Mouse (Mus musculus): ENCODE measurements around the gene Tbc1d9b. TPM values are rescaled to one million over a fixed set of nuclear protein-coding genes. Genes with fewer than 3 reads are reported as not detected.

Tbc1d9b gene
- polyA plus RNA-seq, 1 experiment from 2014 or later: 30.2 TPM

DNA sequence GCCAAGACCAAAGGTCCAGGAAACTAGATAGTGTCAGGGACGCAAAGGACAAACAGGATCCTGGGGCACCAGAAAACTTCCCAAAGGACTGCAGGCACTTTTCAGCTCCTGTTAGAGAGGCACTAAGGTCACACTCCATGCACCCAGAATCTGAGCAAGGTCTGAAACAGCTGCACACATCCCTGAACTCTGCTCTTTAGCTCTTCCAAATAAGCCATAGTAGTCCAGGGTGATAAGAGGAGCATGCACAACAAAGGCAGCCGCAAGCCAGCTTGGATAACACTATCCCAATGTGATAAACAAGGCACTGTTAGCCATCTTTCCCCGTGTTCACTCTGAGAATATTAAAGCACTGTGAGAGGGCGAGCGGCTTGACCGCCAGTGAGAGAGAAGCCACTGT, 27.2 kb upstream of the Tbc1d9b start:
- no peak overlapping the region for H3K4me2 ChIP-seq
- H3K4me3 ChIP-seq: no peak overlapping the region
- no peaks in the 10 kb centered on the region for H3K4me1 ChIP-seq
- no peak for ATAC-seq
- peaks cover 59% of the 10 kb centered on the region for H3K36me3 ChIP-seq (ENCODE audit: poor library complexity, severe bottlenecking)
- H3K9ac ChIP-seq: no peak overlapping the region
- no peak overlapping the region for H3K27ac ChIP-seq
- H3K27me3 ChIP-seq: no peaks in the 10 kb centered on the region
- no peaks in the 10 kb centered on the region for H3K9me3 ChIP-seq (replicated peaks)
- 92% methylated on average over 6 of the region's 6 CpGs for WGBS

DNA sequence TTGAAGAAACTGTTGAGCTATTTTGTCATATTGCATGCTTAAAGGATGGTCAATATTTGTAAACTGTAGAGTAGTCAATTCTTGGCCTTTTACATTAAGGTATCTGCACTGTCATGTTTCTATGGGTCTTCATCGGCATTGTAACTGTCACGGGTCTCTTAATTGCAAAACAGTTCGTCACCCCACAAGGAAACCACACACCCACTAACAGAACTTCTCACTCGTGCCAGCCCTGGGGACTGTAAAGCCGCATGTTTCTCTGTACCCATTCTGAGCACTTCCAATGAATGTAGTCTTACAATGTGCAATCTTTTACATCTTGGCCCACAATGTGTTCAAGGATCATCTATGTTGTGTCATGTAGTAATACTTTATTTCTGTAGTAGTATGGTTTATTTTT, 26.0 kb upstream of the Tbc1d9b start:
- Histone ChIP-seq H3K9ac (no peak overlapping the region), H3K4me3 (no peak overlapping the region), H3K27me3 (no peaks in the 10 kb centered on the region), H3K36me3 (ENCODE audit: poor library complexity, severe bottlenecking) (peaks cover 53% of the 10 kb centered on the region), H3K4me1 (no peaks in the 10 kb centered on the region), H3K27ac (no peak overlapping the region), H3K4me2 (no peak overlapping the region), H3K9me3 (replicated peaks) (no peaks in the 10 kb centered on the region)
- 93% methylated on average over 5 of the region's 5 CpGs for WGBS
- no peak for ATAC-seq

DNA sequence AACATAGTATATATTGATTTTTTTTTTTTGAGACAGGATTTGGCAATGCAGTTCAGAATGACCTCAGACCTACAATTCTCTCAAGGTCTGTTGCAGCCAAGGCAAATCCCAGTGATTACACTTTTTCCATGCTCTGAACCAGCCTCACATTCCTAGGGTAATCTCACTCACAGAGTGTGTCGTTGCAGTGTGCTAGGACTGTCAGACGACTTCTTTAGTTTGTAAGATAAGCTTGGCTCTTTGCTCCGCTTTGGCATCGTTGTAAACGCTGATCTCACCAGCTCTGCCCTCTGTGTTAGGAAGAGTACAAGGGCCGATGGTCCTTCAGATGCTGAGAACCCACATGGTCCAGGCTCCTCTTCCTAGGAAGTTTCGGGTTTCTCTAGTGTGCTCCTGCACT, 25.2 kb upstream of the Tbc1d9b start:
- Histone ChIP-seq H3K4me3 (no peak overlapping the region), H3K4me2 (no peak overlapping the region), H3K36me3 (ENCODE audit: poor library complexity, severe bottlenecking) (peaks cover 51% of the 10 kb centered on the region), H3K27me3 (no peaks in the 10 kb centered on the region), H3K27ac (no peak overlapping the region), H3K9me3 (replicated peaks) (no peaks in the 10 kb centered on the region), H3K4me1 (no peaks in the 10 kb centered on the region), H3K9ac (no peak overlapping the region)
- ATAC-seq: no peak
- 90% methylated on average over 7 of the region's 7 CpGs for WGBS

DNA sequence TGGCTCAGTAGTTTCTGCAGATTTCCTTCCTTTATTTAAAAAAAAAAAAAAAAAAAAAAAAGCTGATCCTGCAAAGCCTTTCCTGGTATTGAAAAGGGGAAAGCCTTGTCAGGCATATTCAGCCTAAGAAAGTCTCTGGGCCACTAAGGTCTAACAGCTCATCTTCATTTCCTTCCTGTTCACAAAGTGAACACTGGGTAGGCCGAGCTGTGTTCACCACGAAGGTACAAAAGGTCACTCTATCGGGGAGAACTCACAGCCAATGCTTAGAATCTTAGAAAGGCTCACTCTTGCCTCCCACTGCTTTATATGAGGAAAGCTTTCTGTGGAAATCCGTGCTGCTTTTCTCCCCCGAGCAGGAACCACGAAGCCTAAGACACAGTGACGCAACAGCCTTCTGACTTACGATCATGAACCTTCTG, 22.4 kb upstream of the Tbc1d9b start:
- H3K36me3 ChIP-seq (ENCODE audit: poor library complexity, severe bottlenecking): peaks cover 36% of the 10 kb centered on the region
- ATAC-seq: no peak
- H3K27ac ChIP-seq: no peak overlapping the region
- H3K4me2 ChIP-seq: no peak overlapping the region
- no peaks in the 10 kb centered on the region for H3K27me3 ChIP-seq
- WGBS: 86% methylated on average over 8 of the region's 8 CpGs
- H3K9ac ChIP-seq: no peak overlapping the region
- no peak overlapping the region for H3K4me3 ChIP-seq
- H3K9me3 ChIP-seq (replicated peaks): no peaks in the 10 kb centered on the region
- no peaks in the 10 kb centered on the region for H3K4me1 ChIP-seq

DNA sequence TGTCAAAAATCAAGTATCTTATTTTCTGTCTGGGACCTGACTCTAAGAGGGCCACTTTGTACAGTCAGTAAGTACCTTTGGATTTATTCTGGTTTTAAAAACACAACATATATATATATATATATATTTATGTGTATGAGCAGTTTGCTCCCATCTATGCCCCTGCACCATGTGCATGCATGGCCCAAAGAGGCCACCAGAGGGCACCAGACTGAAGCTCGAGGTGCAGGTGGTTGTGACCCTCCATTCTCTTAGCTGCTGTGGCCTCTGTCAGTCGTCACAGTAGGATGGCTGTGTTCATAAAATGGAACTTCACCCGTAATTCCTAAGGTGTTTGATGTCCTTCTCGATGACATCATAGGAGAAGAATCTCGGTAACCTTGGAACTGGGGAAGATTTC, 16.9 kb upstream of the Tbc1d9b start:
- no peaks in the 10 kb centered on the region for H3K9me3 ChIP-seq (replicated peaks)
- H3K27ac ChIP-seq: no peak overlapping the region
- peak; percentile 68; the same call in 1 of the 2 replicates for ATAC-seq
- WGBS: 17% methylated on average over 5 of the region's 5 CpGs
- H3K4me1 ChIP-seq: no peaks in the 10 kb centered on the region
- no peaks in the 10 kb centered on the region for H3K27me3 ChIP-seq
- H3K9ac ChIP-seq: no peak overlapping the region
- H3K36me3 ChIP-seq (ENCODE audit: poor library complexity, severe bottlenecking): peaks cover 29% of the 10 kb centered on the region
- no peak overlapping the region for H3K4me3 ChIP-seq
- no peak overlapping the region for H3K4me2 ChIP-seq

DNA sequence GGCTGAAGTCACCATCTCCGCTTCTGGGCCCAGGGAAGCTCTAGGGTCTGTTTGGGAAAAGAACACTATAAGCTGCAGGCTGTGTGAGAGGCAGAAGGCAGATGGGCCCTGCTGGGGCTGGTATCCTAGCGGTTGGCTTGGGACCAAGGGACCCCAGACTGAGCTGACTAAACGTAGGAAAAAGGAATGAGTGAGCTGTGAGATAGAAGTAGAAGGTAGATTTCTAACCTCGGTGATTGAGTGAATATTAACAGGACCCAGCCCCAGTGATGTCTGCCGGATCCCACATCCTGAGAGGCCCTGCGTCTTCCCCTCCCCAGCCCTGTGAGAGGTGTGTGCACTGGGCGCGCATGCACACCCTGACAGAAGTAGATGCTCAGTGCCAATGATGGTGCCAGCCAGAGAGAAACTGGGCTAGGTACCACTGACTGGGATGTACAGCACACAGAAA, 8.5 kb upstream of the Tbc1d9b start:
- Histone ChIP-seq H3K27ac (no peak overlapping the region; the same call in 1 of the 2 replicates), H3K4me1 (no peaks in the 10 kb centered on the region), H3K9ac (no peak overlapping the region), H3K4me3 (no peak overlapping the region), H3K9me3 (replicated peaks) (no peaks in the 10 kb centered on the region), H3K27me3 (no peaks in the 10 kb centered on the region), H3K36me3 (ENCODE audit: poor library complexity, severe bottlenecking) (peaks cover 33% of the 10 kb centered on the region), H3K4me2 (no peak overlapping the region)
- peak; percentile 41; the same call in 1 of the 2 replicates for ATAC-seq
- WGBS: 92% methylated on average over 8 of the region's 8 CpGs

DNA sequence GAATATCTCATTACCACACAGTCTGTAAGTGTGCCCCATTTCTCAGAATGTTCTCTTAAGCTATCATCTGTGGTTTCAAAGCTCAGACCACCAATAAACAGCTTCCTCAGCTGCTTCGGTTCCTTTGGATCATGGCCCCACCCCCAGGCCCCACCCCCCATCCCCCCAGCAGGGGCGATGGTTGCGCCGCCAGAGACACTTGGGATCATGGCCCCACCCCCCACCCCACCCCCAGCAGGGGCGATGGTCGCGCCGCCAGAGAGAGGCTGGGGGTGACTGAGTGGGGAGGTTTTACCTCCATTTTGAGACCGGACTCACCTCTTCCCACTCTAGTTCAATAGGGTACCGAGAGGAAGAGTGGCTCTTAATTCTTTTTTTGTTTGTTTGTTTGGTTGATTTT, 3.4 kb upstream of the Tbc1d9b start:
- Histone ChIP-seq H3K9ac (no peak overlapping the region), H3K4me1 (peaks cover 10% of the 10 kb centered on the region), H3K9me3 (replicated peaks) (no peaks in the 10 kb centered on the region), H3K4me3 (no peak overlapping the region), H3K27ac (no peak overlapping the region), H3K4me2 (peak overlapping the region; percentile 20), H3K36me3 (ENCODE audit: poor library complexity, severe bottlenecking) (no peaks in the 10 kb centered on the region), H3K27me3 (no peaks in the 10 kb centered on the region)
- no peak for ATAC-seq
- 4% methylated on average over 10 of the region's 10 CpGs for whole genome bisulfite sequencing

DNA sequence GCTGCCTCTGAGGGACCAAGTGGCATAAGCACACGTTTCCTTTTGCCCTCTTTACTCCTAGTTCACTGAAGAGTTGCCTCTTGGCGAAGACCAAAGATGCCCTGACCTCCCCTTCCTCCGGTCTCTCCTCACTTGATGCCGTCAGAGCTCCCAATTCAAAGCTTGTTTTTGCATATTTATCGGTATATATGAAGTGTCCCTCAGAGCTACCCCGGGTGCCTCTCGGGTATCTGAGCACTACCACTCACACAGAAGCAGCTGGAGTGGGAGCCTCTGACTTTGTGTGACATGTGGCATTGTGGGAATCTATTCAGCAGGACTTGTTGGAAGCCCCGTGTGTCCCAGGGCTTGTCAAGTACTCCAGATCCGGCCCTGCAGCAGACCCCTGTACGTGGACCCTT, 605 bp downstream of the Tbc1d9b start:
- WGBS: 15% methylated on average over 10 of the region's 10 CpGs
- Histone ChIP-seq H3K4me2 (peak overlapping the region; percentile 88), H3K9ac (peak overlapping the region; percentile 99), H3K27me3 (no peaks in the 10 kb centered on the region), H3K36me3 (ENCODE audit: poor library complexity, severe bottlenecking) (peaks cover 15% of the 10 kb centered on the region), H3K4me3 (peak overlapping the region; percentile 89), H3K27ac (no peak overlapping the region), H3K9me3 (replicated peaks) (no peaks in the 10 kb centered on the region), H3K4me1 (peaks cover 10% of the 10 kb centered on the region)
- peak; percentile 27 for ATAC-seq

DNA sequence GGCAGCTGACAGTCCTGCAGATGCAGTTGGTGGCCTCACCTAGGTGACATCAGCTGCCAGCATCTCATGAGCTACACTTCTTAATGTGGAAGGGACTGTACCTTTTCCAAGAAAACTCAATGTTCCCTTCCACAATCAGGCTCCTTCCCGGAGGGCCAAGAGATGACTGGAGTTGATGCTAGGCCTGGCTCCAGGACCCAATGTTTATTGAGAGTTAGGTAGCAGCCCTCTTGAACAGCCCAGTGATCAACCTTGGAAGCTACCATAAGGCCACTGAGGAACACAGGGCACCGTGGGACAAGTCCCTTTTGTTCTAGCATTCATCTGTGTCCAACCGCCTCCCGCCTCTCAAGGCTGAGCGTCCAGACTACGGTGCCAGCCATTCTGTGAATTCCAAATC, 1.1 kb downstream of the Tbc1d9b start:
- peaks cover 19% of the 10 kb centered on the region for H3K36me3 ChIP-seq (ENCODE audit: poor library complexity, severe bottlenecking)
- no peak overlapping the region for H3K27ac ChIP-seq
- peaks cover 10% of the 10 kb centered on the region for H3K4me1 ChIP-seq
- 90% methylated on average over 6 of the region's 6 CpGs for WGBS
- H3K27me3 ChIP-seq: no peaks in the 10 kb centered on the region
- H3K4me3 ChIP-seq: peak overlapping the region; percentile 89
- H3K4me2 ChIP-seq: peak overlapping the region; percentile 88
- H3K9me3 ChIP-seq (replicated peaks): no peaks in the 10 kb centered on the region
- peak overlapping the region; percentile 99 for H3K9ac ChIP-seq
- no peak for ATAC-seq

DNA sequence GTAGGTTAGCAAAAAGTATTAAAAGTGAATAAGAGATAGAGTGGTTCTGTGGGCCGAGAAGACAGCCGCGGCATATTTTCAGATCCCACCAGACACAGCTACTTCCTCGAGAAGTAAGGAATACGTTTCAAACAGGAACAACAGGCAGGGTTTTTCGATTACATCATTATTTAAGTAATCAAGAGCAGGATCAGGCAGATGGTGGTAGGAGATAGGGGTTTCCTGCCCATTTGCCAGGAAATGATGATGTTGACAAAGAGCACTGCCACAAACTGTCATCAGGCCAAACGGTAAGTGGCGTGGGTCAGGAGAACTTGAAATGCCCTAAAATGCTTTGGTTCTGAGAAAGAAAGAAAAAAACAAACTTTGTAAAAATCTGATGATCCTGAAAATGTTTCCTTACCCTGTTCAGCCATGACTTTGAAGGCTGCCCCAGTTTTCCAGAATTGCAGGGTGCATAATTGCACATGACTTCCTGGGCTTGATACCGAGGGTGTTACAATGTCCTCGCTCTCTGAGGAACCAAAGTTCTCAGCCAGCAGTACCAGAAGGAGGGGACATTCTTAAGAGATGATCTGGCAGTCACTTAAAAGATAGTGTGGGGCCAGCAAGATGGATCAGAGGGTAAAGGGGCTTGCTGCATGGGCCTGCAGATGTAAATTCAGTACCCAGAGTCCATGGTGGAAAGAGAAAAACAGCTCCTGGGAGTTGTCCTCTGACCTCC, 3.1 kb downstream of the Tbc1d9b start:
- no peak overlapping the region for H3K4me3 ChIP-seq
- no peaks in the 10 kb centered on the region for H3K9me3 ChIP-seq (replicated peaks)
- H3K4me1 ChIP-seq: peaks cover 10% of the 10 kb centered on the region
- ATAC-seq: no peak
- no peak overlapping the region for H3K9ac ChIP-seq
- no peaks in the 10 kb centered on the region for H3K27me3 ChIP-seq
- 88% methylated on average over 10 of the region's 10 CpGs for WGBS
- no peak overlapping the region for H3K4me2 ChIP-seq
- H3K27ac ChIP-seq: no peak overlapping the region
- H3K36me3 ChIP-seq (ENCODE audit: poor library complexity, severe bottlenecking): peaks cover 36% of the 10 kb centered on the region

DNA sequence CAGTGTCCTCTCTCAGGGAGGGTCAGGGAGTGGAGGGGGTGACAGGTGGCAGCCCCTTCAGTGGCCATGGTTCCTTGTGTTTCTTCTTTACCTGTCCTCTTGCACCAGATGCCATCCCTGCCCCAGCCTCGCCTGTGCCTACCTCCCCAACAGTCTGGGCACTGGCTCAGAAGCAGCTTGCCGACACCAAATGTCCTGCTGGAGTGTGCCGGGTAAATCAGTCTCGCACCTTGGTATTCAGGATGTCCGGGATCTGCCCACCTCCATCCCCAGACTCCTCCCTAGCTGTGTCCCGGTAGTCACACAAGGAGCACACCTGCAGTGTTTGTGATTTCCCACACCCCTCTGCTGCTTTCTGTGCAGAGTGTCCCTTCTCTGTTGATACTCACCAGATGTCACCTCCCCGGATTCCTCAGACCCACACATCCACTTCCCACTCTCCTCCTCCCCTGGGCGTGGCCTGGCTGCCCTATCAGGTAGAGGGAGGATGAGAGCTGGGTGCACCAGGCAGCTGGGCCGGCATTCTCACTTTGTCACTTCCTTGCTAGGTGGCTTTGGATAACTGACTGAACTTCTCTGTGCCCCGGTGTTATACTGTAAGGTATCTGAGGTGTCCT, 7.1 kb downstream of the Tbc1d9b start:
- Histone ChIP-seq H3K9me3 (replicated peaks) (no peaks in the 10 kb centered on the region), H3K27me3 (no peaks in the 10 kb centered on the region), H3K4me3 (no peak overlapping the region), H3K27ac (no peak overlapping the region), H3K4me1 (no peaks in the 10 kb centered on the region), H3K9ac (no peak overlapping the region), H3K36me3 (ENCODE audit: poor library complexity, severe bottlenecking) (peaks cover 76% of the 10 kb centered on the region), H3K4me2 (no peak overlapping the region)
- ATAC-seq: no peak
- 79% methylated on average over 10 of the region's 10 CpGs for WGBS

DNA sequence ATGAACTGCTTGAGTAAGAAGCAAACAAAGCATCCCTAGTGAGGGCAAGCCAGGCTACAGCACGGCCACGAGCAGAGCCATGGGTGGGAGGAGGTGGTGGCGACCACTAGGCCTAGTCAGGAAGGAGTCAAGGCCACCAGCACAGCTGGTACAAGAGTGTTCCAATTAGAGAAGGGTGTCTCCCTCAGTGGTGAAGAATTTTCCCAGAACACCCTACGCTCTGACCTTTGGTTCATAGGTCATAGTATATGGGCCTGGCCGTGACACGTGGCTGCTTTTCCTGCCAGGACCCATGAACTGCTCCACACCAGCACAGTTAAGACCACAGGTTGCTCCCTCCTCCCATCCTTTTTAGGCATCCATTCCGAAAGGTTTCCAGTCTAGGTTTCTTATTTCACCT, 8.4 kb downstream of the Tbc1d9b start:
- 87% methylated on average over 7 of the region's 7 CpGs for WGBS
- Histone ChIP-seq H3K4me1 (no peaks in the 10 kb centered on the region), H3K9ac (no peak overlapping the region), H3K36me3 (ENCODE audit: poor library complexity, severe bottlenecking) (peaks cover 85% of the 10 kb centered on the region), H3K9me3 (replicated peaks) (no peaks in the 10 kb centered on the region), H3K4me2 (no peak overlapping the region), H3K27me3 (no peaks in the 10 kb centered on the region), H3K27ac (no peak overlapping the region), H3K4me3 (no peak overlapping the region)
- no peak for ATAC-seq
